Mouse (Mus musculus) right cerebral cortex, adult 2 months (tissue): ENCODE results near the gene Leprot.

ENCODE experiments used
- DNase-seq, 2 experiments: peaks; one replicate each; pipeline ENCODE4 v3.0.0; 2021 to 2022; ENCODE audit warnings: low spot score in 2 of 2

The Leprot gene

DNA sequence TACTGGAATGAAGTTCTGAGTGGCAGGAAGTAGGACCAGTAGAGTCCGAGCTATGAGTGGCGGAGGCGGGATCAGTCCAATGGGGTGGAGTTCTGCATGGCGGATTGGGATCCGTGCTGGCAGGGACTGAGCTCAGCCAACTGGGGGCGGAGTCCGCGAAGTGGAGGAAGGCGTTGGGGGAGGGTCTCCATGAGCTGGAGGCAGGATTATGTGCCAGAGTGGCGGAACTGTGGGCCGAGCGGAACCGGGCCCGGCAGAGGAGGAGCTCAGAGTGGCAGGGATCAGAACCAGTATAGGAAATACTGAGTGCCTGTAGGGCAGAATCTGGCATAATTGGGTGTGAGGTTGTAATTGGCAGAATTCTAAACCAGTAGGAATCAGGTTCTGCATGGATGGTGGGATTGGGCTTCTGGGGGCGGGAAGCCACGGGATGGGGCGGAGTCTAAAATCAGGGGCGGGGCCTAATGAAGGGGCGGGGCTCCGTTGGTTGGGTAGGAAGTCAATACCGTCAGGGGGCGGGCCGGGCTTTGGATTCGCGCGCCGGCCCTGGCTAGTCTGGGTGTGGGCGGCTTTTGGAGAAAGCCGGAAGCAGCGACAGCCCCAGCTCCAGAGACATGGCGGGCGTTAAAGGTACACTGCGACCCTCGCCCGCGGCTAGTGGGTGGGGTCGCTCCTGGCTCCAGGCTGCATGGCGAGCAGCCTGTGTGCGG, at the start of gene Leprot:
Gene Leprot, plus strand, starts transcription at position 523 of the 710 bp plus-strand sequence.
- DNase-seq: peak; percentile 100

DNA sequence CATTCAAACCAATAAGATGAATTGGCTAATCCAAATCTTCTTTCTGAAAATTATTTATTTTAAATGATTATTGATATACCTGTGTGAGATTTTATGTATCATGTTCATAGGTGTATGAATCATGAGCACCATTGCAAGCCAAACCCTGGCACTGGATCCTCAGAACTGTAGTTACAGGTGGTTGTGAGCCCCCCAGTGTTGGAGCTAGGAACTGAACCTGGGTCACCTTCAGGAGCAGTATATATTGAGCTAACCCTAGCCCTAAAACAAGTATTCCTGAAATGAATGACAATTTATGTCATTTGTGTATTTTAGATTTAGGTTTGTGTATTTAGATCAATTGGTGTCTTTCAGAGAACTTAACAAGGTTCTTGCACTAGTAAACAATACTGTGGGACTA, 45.8 kb upstream of the Leprot start:
- no peak for DNase-seq

DNA sequence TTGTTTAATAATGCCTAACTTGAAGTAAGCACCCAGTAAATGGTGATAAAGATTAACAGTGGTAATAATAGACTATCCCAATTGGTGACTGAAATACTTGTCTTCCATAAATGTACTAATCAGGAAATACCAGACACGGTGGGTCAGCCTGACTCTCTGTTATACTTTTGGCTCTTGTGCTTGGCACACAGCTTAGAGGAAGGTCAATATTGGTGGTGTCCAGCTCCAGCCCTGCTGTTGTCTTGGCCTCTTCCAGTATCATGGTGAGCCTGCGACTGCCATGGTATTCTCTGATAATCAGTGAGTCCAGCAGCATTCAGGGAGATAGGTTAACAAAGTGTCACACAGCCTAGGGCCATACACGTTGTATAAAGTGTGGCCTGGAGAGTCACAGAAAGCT, 43.9 kb upstream of the Leprot start:
- DNase-seq: no peak

DNA sequence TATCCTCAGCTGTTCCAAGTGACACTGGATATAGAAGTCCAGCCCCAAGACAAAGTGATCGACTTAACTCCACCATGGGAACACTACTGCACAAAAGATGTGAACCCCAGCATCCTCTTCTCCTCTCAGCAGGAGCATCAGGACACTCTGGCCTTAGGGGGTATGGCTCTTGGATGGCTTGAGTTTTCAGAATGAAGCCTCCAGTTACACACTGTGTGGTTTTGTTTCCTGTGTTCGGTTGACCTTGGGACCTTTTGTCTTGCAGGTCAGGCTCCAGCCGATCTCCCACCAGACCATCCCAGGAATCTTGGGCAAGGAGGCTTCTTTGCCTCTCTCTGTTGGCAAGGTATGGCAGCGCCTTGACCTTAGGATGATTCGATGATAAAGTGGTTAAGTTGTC, 31.0 kb upstream of the Leprot start:
- no peak for DNase-seq

DNA sequence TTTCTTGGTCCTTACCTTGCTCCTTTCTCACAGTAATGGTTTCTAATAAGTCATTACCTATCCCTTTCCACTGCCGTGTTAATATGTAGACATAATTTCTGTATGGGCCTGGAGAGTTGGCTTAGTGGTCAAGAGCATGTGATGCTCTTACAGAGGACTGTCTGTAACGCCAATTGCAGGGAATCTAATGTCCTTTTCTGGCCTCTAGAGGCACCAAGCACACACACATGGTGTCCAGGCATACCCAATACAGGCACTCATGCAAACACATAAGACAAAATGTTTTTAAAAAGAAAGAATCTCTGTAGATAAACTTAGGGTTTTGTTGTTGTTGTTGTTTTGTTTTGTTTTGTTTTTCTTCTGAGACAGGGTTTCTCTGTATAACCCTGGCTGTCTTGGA, 29.8 kb upstream of the Leprot start:
- no peak for DNase-seq

DNA sequence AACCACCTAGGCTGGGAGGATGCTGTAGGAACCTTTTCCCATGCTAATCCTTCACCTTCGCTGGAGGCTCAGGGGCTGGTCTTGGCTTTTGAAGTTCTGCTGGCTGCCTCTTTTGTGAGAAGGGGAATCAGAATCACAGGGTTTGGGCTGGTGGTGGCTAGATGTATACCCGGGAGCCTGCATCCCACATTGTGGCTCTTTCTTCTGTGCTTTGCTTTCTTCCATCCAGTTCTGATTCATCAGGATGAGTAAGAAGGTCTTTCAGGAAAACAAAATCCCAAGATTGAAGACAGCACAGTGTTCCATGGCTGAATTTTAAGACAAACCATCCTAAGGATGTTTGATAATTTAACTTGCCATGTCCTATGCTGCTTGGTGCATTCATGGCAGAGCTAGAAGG, 27.3 kb upstream of the Leprot start:
- peak in 1 of 2 experiments; percentile 26 for DNase-seq

DNA sequence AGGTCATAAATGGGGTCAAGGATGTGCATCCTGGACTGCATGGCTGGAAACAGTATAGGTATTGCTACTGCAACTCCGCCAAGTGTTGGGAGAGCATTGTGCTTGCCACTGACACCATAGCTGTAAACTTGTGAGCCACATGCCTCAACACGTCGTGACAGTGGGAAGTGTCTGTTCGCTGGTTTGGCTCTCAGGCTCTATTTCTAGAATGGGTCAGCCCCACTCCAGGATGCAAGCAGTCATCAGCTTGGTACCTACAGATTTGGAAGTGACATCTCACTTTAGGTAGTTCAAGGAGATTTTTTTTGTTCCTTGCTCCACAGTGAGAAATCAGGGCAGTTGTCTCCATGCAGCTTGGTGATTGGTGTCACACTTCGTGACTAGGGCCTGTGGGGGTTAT, 26.3 kb upstream of the Leprot start:
- no peak for DNase-seq

DNA sequence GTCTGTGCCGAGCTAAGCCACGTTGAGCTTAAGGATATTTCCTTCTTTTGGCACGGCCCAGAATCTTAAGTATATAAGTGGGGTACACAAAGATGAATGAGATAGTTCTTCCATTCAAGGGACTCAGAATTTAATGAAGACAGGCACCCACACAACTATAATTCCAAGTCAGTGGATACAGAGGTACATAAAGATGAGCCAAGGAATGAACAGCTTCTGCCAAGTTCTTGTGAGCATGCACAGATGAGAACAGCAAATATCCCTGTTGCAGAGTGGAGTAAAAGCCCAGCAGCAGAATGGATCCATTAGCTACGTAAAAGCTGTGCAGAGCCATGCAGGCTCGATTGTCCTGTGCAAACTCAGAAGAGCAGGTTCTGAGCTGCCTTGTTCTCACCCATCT, 22.2 kb upstream of the Leprot start:
- no peak for DNase-seq

DNA sequence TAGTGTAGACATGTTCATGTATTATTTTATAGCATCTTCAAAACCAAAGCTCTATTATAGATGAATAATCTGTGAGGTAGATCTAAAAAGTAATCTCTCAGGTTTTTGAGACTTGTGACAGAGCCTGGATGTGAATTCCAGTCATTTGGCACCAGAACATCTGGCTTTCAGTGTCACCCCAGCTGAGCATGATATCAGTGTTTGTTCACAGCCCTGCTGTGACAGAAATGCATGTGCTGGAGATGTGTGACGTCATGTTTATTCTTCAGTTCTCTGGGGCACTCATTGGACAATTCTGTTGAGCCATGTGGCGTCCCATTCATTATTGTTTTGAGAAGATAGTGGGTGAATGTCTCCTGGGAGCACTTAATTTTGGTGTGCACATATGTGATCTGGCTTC, 11.9 kb upstream of the Leprot start:
- DNase-seq: no peak

DNA sequence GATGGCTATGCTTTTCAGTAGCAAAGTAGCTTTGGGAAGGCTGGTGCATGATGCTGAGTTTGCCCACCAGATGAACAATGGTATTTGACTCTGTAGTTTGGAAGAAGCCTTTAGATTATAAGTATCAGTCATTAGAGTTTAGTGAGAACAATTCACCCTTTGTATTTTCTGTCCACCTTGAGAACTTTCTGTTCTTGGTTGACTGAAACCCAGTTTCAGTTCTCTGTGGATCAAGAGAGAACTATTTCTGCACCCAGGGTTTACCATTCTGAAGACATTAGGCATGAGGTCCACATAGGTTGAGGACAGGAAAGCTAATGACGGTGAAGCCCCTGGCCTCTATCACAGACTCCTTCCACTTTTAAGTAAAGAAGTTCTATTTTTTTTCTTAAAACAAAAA, 10.0 kb upstream of the Leprot start:
- DNase-seq: no peak

DNA sequence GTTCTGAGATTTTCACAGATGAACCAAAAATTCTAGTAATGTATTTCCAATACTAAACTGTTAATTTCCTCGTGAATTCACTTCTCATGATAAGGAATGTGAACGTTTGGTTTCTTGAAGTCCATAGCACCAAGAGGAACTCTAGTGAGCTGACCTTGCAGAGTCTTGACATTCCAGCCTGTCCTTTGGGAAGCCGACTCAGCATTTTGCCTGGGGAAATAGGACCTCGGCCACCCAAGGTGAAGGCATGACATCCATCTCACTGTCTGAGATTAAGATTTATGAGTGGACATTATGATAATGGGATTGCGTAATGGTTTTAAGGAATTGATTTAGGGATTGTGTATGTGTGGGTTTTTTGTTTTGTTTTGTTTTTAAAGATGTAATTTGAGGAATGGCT, 6.9 kb upstream of the Leprot start:
- no peak for DNase-seq

DNA sequence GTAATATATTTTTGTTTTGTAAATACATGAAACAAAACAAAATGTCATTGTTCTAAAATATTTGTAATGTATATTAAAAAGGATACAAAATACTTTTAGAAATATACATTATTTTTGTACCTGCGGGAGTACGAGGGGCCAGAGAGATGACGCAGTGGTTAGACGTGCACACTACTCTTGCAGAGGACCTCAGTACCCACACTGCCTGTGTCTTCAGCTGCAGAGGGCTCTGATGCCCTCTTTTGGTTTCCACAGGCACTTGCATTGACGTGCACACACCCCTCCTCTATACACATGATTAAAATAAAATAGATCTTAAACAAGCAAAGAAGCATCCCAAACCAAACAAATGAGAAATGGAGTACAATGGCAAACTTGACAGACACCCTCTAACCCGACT, 4.8 kb upstream of the Leprot start:
- no peak for DNase-seq

DNA sequence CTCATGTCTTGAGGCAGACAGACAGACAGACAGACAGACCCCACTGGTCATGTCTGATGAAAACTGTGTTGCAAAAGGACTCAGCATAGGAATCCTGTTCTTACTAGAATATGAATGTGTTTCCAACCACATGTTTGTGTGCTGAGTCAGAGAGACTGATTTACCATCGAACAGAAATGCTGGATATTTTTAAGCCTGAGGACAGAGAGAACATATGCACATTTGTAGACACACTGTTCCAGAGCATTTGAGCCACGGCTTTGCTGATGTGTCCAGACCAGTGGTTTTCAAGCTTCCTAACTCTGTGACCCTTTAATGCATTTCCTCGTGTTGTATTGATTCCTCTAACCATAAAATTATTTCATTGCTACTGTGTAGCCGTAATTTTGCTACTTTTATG, 4.3 kb upstream of the Leprot start:
- DNase-seq: no peak

DNA sequence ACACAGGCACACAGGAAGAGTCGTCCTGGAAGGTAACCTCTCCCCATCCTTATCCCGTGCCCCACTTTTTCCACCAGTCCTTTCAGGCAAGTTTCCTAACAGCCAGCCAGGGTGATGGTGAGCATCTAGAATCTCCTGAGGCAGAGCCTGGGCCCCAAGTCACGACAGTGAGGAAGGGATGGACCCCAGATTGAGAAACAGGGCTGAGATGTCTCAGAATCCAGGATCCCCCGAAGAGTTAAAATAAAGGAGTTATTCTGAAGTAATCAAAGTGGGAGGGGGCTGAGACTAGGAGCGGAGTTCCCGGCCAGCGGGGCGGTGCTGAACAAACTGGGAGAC, 692 bp upstream of the Leprot start:
- DNase-seq: no peak

DNA sequence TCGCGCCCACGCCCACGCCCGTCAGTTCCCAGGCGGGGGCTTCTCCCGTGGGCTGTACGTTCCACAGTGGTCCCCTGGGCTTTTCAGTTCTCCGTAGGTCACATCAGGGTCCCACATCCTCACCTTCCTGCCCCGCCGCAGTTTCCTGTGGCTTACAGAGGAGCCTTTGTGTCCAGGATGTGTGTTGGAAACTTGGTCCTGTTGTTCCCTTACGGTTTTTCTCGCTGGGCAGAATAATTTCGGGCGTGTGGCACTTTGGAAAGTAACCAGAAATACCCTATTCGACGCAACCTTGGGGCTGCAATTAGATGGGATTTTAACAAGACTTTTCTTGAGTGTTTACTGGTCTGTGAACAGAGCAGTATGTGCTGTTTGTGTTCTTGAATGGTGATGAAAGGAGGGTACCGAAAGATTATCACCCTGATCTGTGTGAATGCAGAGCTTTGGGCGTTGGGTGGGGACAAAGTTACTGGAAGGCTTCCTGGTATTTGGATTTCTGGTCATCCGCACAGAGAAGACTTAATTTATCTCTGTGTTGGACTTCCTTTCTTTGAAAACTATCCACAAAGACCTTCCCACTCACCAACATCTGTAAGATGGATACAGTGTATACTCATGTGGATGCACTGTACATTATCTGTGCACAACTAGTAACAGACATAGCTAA, 591 bp downstream of the Leprot start:
- peak in 1 of 2 experiments; percentile 33 for DNase-seq

DNA sequence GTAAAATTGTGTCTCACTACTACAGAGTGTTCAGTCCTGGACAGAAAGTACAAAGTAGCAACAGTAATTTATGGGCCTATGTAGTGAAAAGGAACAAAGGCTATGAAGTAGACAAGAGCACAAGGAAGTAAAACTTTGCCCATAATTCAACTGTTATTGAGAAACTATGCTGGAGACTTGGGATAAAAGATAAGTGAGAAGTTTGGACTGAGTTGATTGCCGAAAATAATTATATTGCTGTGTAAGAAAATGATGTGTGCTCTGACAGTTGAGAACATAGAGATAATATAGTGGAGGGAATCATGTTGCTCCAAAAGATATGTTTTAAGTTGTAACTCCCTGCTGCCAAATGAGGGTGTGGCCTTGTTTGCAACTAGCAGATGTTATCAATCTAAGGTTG, 1.2 kb downstream of the Leprot start:
- no peak for DNase-seq

DNA sequence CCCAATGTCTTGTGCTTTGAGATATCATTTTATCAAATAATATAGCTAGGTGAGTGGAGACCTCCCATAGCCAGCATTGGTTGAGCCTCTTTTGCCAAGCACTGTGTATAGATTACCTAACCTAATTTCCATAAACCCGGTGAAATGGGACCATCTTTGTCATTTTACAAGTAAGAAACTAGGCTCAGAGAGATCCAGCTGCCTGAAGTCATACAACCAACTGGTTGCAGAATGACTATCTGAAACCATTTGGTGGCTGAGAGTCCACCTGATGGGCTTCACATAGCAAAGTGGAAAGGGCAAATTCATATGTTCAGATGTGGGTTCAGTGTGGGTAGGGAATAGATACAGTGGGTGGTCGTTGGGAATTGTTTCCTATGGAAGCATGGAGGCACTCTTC, 3.4 kb downstream of the Leprot start:
- DNase-seq: no peak

DNA sequence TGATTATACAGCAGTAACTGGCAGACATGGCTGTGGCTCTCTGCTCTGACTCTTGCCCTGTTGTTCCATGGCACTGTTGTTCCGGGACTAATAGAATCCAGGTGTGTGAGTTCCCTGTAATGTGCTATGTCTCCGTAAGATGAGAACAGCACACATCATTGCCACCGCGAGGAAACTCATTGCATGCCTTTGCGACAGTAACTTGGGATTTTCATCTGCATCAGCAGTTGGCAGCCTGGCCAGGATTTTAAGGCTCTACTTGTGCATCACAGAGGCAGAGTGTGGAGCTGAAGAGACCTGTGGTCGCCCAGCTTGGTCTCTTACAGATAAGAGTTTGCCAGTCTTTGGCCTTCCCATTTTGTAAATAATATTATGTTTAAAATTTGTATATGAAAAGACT, 6.7 kb downstream of the Leprot start:
- DNase-seq: no peak

DNA sequence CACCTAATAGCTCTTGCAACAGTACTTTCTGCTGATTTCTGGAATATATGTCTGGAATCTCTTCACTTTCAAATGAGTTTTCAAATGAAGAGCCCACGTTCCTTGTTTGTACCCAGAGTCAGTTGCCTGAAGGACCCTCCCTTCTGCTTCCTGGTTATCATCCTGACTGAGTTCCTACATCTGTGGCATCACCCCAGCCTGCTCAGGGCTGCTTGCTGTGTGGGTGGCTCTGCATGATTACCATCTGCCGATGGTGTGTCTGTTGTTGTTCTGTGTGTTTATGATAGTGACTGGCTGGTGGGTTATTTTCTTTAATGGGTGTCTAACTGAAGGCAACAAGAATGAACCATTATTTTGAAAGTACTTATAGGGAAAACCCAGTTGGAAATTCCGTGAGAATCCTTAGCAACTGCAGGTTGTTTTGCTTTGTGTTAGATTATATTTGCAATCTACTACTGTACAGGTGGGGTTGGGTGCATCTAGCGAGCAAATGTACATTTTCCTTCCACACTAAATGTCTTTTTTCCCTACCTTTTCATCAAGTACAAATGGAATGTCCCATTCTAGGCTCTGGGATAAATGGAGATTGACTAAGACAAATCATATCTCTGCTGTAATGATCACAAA, 7.4 kb downstream of the Leprot start:
- no peak for DNase-seq

DNA sequence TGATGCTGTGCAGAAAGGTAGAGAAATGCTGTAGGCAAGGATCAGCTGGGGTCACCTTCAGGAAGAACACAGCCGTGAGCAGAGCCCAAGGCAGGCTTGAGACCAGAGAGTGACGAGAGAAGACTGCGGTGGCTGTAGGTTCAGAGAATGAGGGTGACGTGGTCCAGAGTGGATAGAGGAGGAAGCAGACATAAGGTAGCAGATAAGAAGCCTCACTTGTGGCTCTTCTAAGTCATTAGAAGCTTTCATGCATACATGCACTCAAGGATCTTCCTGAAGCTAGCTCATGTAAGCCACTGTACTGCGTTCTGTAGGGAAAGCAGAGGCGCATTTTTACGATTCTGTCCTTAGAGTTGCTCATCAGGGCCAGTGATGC, 7.9 kb downstream of the Leprot start:
- DNase-seq: no peak

DNA sequence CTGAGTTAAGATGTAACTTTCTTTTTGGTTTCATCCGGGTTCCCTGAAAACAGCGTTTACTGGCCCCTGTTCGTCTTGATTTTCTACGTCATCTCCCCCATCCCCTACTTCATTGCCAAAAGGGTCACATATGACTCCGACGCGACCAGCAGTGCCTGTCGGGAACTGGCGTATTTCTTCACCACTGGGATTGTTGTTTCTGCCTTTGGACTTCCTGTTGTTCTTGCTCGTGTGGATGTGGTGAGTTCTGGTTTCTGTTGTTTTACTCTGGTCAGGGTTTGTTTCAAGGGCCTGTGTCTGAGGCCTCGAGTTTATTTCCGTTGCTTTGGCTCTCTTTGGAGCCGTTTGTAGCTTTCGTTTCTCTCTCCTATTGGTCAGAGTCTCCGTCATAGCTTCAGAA, 8.5 kb downstream of the Leprot start:
- DNase-seq: no peak

DNA sequence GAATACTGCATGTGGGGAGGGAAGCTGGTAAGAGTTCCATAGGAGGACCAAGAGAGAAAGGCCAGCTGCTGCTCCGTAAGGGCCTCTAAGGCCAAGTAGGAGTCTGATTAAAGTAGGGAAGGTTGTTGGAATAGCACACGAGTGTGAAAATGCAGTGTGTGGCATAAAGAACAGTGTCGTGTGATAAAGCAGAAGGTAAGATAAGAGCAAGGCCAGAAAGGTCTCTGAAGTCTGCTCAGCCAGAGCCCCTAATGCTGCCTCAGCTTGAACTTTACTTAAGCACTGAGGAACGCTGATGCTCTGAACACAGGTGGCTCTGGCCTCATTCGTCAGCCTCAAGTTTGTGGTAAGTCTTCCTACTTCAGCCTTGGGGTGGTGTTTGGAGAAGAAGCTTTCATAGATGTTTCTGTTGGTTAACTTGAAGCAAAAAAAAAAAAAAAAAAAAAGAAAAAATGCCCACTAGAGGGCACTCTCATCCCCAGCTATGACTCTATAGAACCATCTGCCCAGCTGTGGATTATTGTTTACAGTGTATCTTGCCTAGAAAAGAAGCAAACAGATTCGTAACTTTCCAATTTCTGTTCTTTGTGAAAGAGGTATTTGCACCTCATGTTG, 9.5 kb downstream of the Leprot start:
- no peak for DNase-seq

DNA sequence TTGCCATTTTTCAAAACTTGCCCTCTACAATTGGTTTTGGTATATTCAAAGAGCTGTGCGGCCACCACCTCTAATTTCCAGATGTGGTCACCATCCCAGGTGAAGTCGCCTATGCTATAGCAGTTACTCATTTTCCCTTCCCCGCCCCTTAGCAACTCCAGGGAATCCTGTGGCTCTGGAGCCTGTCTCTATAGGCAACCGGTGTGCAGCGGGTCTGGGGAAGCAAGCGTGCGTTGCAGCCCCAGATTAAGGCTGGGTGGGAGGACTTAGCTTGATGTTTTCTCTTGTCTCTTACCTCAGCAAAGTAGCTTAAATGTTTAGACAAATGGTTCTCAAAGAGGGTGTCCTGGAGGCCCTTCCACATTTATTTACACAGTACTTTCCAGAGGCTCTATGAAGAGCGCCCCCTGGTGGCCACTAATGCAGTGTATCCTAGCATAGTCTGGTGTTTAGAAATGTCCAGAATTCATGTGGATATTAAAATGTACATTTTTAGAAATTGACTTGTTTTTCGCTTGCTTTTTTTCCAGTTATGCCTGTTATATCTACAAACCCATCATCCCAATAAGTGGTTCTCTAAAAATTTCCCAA, 16.7 kb downstream of the Leprot start:
- peak; percentile 45 to 67 for DNase-seq
